Mouse (Mus musculus) CD4-positive, CD25-positive, alpha-beta regulatory T cell, adult 2 months (primary cell): ENCODE measurements at regions not wholly inside any gene's neighbourhood (a gene's known extent, or its start where the extent isn't known, plus 50 kb on each side); places are given as distances from the start of the nearest gene placed in this dataset.
A peak's percentile ranks its signal among the peaks of the same experiment; 100 is the strongest.
"Not testable (repeated sequence)": the region's sequence is repeated elsewhere in the genome, so short reads cannot be mapped to it uniquely, and the experiment has no call there.

Experiments used
- DNase-seq: peaks from one replicate; pipeline ENCODE4 v3.0.0-alpha.2; 2012; ENCODE audit warnings: low read depth, low spot score

DNA sequence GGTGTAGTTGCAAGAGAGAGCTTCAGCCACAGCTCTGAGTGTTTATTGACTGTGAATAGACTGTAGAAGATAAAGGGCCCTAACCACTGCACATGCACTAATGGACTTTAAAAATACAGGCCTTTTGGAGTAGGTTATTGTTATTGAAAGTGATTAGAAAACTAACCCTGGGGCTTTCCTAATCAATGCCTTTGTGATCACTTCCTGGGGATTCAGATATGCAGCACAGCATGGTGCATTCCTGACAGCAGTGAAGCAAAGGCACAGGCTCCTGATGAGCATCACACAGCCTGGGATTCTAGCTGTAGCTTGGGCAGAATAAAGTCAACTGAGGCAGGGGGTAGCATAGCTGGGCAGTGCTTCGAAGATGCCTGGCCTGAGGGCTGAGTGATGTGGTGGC lies 87.3 kb downstream of the Gm11077 start:
- DNase-seq: no peak

- peak; percentile 82 for DNase-seq
These were observed 87.7 kb downstream of the Gm11077 start for GRCm38 (mm10) chr6:140816831-140817230.

GRCm38 (mm10) chr6:140819451-140819878 lies 90.4 kb downstream of the Gm11077 start:
- DNase-seq: peak; percentile 45

DNA sequence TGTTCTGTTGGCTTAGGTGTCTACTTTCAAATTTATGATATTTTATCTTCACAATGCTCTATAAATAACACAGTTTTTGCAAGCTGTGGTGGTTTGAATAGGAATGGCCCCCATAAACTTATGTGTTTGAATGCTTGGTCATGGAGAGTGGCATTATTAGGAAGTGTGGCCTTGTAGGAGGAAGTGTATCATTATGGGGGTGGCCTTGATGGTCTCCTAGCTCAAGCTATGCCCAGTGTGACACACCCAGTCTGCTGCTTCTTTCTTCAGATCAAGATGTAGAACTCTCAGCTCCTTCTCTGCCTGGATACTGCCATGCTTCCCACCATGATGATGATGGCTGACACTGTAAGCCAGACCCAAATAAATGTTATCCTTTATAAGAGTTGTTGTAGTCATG lies 97.4 kb downstream of the Gm11077 start:
- no peak for DNase-seq

DNA sequence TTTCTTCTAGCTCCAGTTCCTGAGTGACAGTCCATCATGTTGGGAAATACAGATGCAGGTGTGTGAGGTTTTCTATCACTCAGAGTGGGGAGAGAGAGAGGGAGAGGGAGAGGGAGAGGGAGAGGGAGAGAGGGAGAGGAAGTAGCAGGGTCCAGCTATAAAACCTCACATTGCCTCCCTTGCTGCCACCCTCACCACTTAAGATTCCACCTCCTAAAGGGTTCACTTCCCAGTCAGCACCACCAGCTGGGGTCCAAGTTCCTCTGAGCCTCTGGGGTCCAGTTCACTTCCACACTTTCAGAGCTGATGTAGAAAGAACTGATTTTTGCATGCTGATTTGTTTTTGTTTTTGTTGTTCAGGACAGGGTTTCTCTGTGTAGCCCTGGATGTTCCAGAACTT lies 98.6 kb downstream of the Gm11077 start:
- DNase-seq: no peak

DNA sequence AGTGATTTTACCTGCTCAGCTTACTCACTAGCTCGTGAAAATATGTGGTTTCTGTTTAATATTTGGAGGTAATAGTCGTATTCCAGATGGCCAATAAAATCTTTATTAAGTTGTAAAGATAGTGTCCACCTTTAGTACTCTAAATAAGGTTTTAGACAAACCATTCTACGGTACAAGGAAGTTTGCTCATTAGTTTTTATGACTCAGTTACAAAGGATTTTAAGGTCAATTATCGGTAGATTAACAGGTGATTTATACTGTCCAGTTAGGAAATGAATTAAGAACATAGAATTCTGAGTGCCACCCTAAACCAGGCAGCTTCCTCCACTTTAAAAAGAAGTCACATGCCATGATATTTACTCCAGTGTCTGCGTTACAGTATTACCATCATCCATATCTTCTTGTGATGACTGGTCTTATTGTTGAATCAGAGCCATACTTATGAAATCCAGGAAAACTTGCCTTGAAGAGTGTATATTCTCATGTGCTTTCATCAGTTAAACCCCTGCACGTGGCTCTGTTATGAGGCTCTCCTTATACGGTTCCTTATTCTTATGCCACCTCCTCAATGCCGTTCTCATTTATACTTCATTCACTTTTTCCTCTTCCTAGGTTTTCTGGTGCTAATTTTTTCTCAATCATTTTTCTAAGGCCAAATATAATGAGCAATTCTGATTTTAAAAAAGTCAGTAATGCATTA lies 114.4 kb downstream of the Gm11077 start:
- no peak for DNase-seq

- DNase-seq: no peak
These were observed 118.1 kb downstream of the Gm11077 start for GRCm38 (mm10) chr6:140847165-140847564.

- no peak for DNase-seq
These were observed 123.3 kb downstream of the Gm11077 start for GRCm38 (mm10) chr6:140852420-140852819.

- DNase-seq: peak; percentile 71
These were observed 124.4 kb downstream of the Gm11077 start for GRCm38 (mm10) chr6:140853508-140853907.

- DNase-seq: no peak
These were observed 125.6 kb downstream of the Gm11077 start for GRCm38 (mm10) chr6:140854691-140855090.

DNA sequence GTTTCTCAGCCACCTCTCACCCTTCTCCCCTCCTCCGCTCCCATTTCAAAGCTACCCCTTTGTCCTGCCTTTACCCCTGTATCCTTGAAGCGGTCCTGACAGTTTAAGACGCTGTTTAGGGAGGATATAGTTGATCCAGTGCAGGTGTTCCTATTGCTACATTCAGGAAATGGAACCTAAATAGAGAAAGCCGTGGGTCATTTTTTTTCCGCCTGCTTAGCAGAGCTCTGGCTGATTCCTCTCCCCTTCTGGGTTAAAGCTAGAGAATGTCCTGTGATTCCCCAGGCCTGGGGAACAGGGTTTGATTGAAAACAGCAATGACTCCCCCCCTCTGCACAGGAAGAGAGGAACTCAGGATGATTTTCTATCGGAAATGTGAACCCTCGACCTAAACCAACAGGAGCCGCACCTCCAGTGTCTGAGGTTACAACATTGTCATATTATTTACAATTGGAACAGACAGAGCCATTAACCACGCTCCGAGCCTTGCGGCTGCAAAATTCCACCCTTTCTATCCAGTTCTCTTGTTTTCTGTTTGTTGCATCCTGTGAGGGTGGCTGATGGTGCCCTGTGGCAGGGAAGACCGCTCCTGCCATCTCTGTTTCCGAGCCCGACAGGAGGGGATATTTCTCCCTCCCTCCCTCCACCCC lies 127.5 kb downstream of the Gm11077 start:
- DNase-seq: no peak

GRCm38 (mm10) chr6:140857118-140857746 lies 128.1 kb downstream of the Gm11077 start:
- DNase-seq: no peak

- not testable (repeated sequence) for DNase-seq
These were observed 140.4 kb downstream of the Gm11077 start for GRCm38 (mm10) chr6:140869523-140869922.

GRCm38 (mm10) chr6:140874831-140875230 lies 145.7 kb downstream of the Gm11077 start:
- DNase-seq: no peak

- DNase-seq: no peak
These were observed 154.6 kb downstream of the Gm11077 start for GRCm38 (mm10) chr6:140883651-140884050.

DNA sequence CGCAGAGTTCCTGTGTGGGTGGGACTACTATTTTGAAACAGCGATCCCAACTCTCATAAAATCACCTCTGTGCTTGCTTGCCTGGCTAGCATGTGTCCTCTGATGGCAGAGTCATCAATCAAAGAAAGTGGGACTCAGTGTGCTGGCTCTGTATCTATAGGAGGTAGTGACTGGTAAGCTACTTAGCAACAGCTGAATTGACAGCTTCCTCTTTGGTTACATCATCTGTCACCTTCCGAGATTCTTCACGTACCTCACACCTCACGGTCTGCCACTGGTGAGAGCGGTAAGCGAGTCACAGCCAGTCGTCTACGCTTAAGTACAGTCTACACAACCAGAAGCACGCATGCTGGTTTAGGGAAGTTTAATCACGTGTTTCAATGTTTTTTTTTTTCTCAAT lies 159.5 kb downstream of the Gm11077 start:
- no peak for DNase-seq

DNA sequence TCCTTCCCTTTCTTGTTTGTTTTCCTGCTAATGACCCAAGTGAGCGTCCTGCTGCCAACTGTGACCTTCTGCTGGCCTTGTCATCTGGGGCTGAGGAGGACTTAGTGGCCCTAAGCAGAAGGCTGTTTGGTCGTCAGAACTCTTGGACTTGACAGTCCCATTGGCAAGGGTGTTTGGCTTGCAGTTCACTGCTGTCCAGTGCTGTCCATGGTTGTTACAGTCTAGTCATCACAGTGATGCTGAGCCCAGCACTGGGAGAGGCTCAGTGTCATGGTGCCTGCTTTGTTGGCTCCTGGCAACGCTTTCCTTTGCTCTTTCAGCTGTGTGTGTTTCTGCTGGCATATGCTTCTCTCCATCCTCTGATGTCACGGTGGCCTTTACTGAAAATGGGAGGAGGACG lies 161.0 kb downstream of the Gm11077 start:
- no peak for DNase-seq

- DNase-seq: no peak
These were observed 161.5 kb downstream of the Gm11077 start for GRCm38 (mm10) chr6:140890591-140890990.

GRCm38 (mm10) chr6:140894467-140894866 lies 165.4 kb downstream of the Gm11077 start:
- DNase-seq: no peak

DNA sequence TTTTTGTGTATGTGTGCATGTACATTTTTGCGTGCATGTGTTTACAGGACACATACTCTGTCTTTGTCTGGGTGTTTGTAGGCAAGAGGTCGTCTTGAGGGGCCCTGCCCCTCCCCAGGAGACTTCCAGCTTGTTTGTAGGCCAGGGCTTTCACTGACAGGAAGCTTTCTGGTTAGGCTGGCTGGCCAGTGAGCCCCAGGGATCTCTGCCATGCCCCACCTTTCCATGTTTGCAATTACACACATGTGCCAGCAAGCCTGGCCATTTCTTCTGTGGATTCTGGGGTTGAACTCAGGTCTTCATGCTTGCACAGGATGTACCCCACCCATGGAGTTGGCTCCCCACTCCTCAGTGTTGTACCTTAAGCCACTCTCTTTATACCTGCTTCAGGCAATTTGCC lies 166.4 kb downstream of the Gm11077 start:
- no peak for DNase-seq

DNA sequence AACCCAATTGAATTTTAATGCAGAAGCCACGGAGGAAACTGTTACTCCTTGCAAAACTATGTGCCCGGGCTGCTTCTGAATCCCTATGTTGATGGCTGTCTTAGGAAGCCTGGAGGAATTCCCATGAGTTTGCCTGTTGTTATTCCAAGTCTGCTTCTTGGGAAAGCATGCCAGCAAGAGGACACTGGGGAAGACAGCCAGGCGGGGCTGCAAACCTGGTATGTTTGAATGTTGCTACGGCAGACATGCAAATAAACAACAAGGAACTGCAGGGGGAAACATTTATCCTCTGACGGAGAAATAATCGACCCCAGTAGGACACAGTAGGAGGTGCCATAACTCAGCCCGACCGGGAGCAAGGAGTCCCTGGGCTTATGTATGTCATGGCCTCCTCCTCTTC lies 168.0 kb downstream of the Gm11077 start:
- no peak for DNase-seq

GRCm38 (mm10) chr6:140924319-140924981 lies 195.4 kb downstream of the Gm11077 start:
- DNase-seq: peak; percentile 11
